Mouse (Mus musculus) MN1 (cell line): ENCODE data around the gene Racgap1.

Source experiments
- DNase-seq: peaks from one replicate; pipeline ENCODE4 v3.0.0-alpha.2; 2016; ENCODE audit warnings: low spot score

The Racgap1 gene

DNA sequence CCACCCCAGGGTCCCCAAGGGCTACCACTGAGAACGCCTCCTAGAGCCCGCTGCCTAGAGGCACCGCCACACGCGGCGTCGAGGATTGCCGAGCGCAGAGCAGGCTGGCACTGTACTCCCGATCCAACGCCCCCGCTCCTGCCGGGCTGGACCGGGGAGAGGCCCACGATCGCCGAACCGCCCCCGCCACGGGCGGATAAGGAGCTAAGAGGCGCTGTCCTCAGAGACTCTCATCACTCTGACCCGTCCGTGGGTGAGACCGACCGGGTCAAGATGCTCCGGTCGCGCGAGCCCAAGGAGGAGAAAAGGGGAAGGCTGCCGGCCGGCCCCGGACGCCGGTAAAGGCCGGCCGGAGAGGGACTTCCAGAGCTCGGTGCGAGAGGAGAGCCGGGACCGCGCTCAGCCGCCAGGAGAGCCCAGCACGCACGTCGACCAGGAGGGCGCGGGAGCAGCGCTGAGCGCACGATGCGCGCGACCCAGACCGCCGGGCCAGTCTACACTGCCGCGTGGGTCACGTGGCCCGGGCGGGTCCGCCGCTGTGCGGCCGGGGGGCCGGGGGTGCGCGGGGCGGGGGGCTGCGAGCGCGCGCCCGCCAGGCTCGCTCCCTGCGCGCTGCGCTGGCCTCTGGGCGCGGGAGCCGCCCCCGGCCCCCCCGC is 60.9 kb downstream of the Racgap1 start, which contains the start of gene Aqp5:
Gene Aqp5 (plus strand): TSS at position 354 of the 656 bp plus-strand sequence.
- DNase-seq: no peak

DNA sequence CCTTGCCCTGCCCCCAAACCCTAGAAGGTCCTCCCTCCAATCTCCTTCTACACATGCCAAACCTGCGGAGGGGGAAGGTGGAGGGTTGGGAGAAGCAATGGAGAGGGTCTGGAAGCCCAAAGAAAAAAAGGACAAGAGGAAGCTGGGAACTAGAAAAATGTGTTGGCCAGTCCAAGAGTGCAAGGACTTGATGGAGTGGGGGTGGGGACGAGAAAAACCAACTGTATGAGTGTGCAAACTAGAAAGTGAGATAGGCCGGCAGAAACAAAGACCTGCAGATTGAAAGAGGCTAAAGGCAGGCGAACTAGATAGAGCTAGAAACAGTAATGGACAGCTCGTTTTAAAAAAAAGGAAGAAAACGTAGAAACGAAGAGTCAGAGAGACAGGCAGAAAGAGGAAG is 61.8 kb downstream of the Racgap1 start:
- no peak for DNase-seq

DNA sequence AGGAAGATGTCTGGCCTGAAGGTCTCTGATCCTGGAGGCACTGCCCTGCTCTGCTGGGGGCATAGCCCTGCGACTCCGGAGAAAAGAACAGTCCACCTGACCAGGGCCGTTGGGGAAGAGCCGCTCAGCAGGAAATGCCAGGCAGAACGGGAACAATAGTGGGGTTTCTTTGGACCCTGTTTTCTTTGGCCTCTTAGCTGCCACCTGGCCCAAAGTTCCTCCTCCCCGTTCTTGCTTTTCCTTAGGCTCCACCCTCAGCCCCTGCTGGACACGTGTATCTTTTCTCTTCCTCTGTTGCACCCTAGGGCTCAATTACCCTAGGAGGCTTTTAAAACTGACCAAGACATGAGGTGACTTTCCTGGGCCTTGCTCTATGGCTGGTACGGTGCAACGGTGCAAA is 62.2 kb downstream of the Racgap1 start:
- no peak for DNase-seq

DNA sequence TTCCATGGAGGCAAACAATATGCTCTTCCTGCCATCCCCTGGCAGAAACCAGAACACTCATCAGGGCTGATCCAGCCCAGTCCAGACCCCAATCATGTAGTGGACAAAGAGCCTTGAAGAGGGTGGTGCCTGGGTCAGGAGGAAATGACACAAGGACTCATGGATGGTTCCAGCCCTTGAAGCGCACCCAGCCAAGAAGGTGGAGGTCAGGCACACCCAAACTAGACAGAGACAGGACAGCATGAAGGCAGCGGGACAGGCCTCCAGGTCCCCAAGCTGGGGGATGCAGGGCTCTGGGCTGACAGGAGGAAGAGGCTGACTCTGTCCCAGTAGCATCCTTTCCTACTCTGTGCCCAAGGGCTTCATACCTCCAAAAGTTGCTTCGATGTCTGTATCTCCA is 64.9 kb downstream of the Racgap1 start:
- DNase-seq: no peak

DNA sequence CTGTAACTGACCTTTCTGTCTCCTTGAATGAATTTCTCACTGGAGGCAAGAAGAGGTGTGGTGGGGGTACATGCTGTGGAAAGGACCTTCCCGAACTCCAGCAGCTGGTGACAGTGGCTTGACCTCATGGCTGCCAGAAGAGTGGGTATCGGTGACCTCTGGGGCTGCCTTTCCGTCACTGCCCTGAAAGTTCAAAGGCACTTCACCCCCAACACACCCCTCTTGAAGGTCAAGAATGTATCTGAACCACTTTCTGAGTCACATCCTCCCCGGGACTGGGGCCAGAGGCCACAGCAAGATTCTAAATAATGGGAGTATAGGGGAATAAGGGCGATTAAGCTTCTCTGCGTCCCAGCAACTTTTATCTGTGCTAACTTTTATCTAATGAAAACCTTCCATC is 65.7 kb downstream of the Racgap1 start:
- no peak for DNase-seq

DNA sequence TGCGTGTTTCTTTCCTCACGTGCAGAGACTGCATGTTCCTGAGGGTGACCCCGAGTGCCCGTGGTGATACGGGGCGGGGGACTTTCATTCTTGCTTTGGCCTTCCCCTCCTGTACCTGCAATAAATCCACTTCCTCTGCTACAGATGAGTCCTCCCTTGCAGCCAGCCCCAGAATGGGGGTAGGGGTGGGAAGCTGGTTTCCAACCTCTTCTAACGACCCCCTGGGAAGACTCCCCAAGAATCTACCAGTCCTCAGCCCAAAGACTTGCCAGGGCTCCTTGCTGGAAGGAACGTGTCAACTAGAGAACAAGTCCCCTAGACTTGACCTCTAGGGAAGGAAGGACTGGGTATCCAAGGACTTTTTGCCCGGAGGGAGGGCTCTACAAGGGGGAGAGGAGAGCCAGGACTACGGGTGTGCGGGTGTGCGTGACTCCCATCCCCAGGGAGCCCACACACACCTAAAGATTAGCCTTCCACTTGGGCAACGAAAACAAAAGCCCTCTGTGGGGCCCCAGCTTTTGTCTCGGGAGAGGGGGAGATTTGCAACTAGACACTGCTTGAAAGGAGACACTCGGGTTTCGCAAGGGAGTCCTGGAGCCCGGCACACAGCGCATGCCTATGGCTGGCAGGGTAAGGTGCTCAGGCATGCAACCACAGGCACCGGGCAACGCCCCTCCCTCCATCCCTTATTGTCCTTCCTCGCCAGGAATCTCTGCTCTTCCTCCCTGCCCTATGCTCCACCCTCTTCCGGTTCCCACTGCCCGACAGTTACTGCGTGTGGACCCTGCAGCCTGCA is 66.9 kb downstream of the Racgap1 start:
- DNase-seq: peak; percentile 62

DNA sequence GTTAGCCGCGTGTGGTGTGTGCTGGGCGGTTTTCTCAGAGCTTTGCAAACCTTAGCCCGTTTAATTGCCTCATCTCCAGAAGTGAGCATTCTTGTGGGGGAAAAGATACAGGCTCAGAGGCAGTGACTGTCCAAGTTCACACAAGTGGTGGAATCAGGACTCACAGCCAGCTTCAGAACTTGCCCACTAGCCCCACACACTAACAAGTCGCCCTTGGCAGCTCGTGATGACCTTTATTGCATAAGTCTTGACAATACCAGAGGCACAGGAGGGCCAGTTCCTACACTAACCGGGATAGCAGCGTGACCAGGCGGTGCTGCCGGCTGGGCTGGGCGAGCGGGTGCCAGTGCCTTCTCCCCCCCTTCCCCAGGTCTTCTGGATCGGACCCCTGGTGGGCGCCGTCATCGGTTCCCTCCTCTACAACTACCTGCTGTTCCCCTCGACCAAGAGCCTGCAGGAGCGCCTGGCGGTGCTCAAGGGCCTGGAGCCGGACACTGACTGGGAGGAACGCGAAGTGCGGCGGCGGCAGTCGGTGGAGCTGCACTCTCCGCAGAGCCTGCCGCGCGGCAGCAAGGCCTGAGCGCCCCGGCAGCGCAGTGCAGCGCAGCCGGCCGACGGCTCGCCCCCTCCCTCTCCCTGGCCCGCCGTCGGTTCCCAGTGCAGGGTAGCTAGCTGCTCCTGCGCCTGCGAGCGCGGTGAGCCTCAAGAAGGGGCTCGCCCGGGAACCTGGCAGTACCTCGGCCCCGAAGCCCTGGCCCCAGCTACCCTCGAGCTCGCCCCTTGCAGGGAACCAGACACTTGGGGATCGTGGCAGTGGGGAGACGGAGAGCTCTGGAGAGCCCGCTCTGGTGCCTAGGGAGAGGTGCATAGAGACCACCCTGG is 67.8 kb downstream of the Racgap1 start:
- DNase-seq: peak; percentile 81

DNA sequence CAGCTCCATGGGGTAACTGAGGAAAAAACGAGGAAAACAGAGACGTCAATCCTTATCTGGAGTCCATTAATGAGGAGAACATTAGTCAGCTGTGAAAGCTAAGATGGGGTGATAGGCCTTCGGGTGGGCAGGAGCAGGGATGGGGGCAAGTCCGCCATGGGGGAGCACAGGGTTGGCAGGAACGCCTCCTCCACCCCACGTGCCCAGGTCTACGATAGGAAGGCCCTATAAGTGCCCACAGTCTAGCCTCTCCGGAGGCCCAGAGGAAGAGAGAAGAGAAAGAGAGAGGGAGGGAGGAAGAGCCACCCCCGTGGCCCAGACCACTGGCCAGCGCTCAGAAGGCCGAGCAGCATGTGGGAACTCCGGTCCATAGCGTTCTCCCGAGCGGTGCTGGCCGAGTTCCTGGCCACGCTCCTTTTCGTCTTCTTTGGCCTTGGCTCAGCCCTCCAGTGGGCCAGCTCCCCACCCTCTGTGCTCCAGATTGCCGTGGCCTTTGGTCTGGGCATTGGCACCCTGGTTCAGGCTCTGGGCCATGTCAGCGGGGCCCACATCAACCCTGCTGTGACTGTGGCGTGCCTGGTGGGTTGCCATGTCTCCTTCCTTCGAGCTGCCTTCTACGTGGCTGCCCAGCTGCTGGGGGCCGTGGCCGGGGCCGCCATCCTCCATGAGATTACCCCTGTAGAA is 72.5 kb downstream of the Racgap1 start, which contains the start of gene Aqp2:
Gene Aqp2 (plus strand): TSS at position 254 of the 684 bp plus-strand sequence.
- no peak for DNase-seq
